Mouse (Mus musculus) left cerebral cortex, adult 2 months (tissue): ENCODE measurements around the gene Prdx2. TPM values are rescaled to one million over a fixed set of nuclear protein-coding genes. Genes with fewer than 3 reads are reported as not detected.

Experiments
- DNase-seq, 2 experiments: peaks; one replicate each; pipeline ENCODE4 v3.0.0; 2021 to 2022; ENCODE audit warnings: low spot score in 2 of 2, mixed read lengths in 1 of 2; ENCODE audit errors: extremely low spot score in 1 of 2
- H3K27ac ChIP-seq: fragments of 200-600 bp; 2 replicates; pipeline ENCODE4 v1.8.1; 2022
- H3K4me3 ChIP-seq: fragments of 200-600 bp; 2 replicates; pipeline ENCODE4 v1.8.1; 2022
- CTCF ChIP-seq: fragments of 200-600 bp; IDR thresholded peaks from 2 replicates; pipeline ENCODE4 v1.8.1; 2022; ENCODE audit warnings: antibody characterized with exemption, mild to moderate bottlenecking, moderate library complexity
- intact Hi-C: fragments of 180-260 bp; cut with DNase I; formaldehyde crosslinking; loops from one replicate; pipeline ENCODE4 v1.15.1; 2025
- long read RNA-seq, 2 experiments: library from polyadenylated mRNA; stranded (forward); transcript quantifications; one replicate each; pipeline ENCODE4 v2.0.0; 2021; ENCODE audit warnings: borderline mapping rate in 2 of 2
- total RNA-seq, 2 experiments: library from RNA; stranded (reverse); gene quantifications; 2 replicates each; pipeline ENCODE4 v1.2.3; 2021

Gene Prdx2
- total RNA-seq, result 100 to 1,000 TPM; 319 to 333 TPM
- long read RNA-seq, experiment 1, transcript Prdx2-201 (6 exons, 1,500 nt), result major isoform, 143 of 222 reads
- long read RNA-seq, experiment 1, transcript Prdx2-203 (6 exons, 1,612 nt), result minor isoform, 16 of 222 reads
- long read RNA-seq, experiment 1, partial matches to known transcripts, result 40 of 222 reads
- long read RNA-seq, experiment 1, other reads (novel, unspliced or antisense), result 19 of 222 reads
- long read RNA-seq, experiment 2, transcript Prdx2-203 (6 exons, 1,612 nt), result minor isoform, 13 of 178 reads
- long read RNA-seq, experiment 2, transcript Prdx2-201 (6 exons, 1,500 nt), result major isoform, 116 of 178 reads
- long read RNA-seq, experiment 2, transcript Prdx2-208 (5 exons, 1,175 nt), result minor isoform, 5 of 178 reads
- long read RNA-seq, experiment 2, partial matches to known transcripts, result 36 of 178 reads
- long read RNA-seq, experiment 2, other reads (novel, unspliced or antisense), result 5 of 178 reads

- intact Hi-C loops, result no loop called here
Measured at GRCm38 (mm10) chr8:84969241-84970134, at the start of gene Prdx2, which contains the start of the genes Gm49661 and Rnaseh2a. Gene Prdx2, plus strand, starts transcription at chr8:84969587. Gene Gm49661, minus strand, starts transcription at chr8:84969433. Gene Rnaseh2a, minus strand, starts transcription at chr8:84969767.

DNA sequence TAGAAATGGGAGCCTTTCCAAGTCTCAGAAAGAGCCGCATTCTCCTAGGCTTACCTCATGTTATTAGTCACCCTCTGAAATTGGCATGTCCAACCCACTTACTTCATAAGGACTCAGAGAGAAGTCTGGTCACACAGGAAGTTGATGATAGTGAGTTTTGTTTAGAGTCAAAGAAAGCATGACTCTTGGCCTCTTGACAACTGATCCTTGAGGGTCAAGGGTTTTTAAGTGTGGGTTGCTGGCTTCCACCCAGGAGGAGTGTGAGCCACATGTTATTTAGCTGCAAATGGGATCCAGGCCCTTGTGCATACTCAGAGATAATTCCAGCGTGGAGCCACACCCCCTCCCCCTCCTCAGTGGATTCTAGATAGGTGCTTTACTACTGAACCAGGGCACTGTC lies 47.8 kb upstream of the Prdx2 start:
- no peak overlapping the region for H3K27ac ChIP-seq
- H3K4me3 ChIP-seq, result no peak overlapping the region
- no peak for TF ChIP-seq CTCF
- intact Hi-C loops, result loop anchor here (5.0 kb wide), 1 partner anchor 54 kb away; no protein-coding TSS in a partner anchor
- no peak for DNase-seq

More at GRCm38 (mm10) chr8:84969241-84970134, at the start of gene Prdx2, which contains the start of the genes Gm49661 and Rnaseh2a:
- peak; percentile 74 to 76 for DNase-seq
- Histone ChIP-seq H3K4me3 (peak within 1 kb of the TSS; percentile 56), H3K27ac (peak within 1 kb of the TSS; percentile 90)
- TF ChIP-seq CTCF, result no peak

GRCm38 (mm10) chr8:84925557-84925956 lies 43.8 kb upstream of the Prdx2 start:
- intact Hi-C loops, result no loop called here
- TF ChIP-seq CTCF, result no peak
- DNase-seq, result no peak
- Histone ChIP-seq H3K4me3 (no peak overlapping the region), H3K27ac (no peak overlapping the region)

DNA sequence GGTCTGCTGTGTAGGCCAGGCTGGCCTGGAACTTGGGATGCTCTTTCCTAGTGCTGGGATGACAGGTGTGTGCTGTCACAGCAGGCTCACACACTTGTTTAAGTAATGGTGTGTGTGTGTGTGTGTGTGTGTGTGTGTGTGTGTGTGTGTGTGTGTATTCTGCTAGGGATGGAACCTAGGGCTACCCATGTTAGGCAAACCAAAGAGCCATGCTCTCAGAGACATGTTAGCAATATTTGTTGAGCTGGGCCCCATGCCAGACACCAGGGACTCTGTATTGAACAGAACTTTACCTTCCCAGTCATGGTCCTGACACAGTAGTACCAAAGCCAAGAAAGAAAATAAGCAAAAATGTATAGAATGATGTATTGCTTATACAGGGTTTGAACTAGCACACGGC lies 41.9 kb upstream of the Prdx2 start:
- DNase-seq, result no peak
- Histone ChIP-seq H3K27ac (no peak overlapping the region), H3K4me3 (no peak overlapping the region)
- intact Hi-C loops, result no loop called here
- TF ChIP-seq CTCF, result no peak

DNA sequence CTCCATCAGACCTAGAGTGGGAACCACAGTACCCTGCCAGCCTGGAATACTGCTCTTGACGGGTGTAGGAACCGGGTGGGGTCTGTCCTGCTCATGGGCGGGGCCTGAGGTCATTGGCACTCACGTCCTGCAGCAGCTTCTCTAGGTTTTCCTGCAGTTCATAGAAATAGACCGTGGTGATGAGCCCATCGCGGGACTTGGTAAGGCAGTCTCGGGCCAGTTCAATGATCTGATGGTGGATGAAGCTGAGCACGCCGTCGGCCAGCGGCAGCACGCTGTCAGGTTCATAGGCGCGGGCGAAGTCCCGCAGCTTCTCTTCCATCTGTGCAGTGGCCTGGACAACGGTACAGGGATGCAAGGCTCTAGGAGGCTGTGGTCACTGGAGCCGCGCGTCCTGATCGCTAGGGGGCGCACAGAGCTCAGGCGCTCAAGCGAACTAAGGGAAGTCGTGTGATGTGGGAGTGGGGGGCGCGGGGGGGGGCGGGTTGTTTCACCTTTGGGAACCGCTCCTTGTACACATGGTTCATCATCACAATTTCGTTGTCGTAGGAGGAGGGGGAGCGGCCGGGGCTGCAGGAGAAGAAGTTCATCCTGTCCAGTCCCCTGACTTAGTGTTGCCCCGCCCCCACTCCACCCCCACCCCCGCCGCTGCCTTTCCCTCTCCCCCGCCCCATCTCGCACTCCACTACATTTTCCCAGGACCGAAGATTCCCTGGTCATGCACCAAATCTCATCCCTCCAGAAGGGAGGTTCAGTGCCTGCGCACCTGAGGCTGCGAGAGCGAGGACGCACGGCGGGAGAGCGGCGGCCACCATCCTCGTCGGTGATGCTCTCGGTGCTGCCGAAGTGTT lies 40.7 kb upstream of the Prdx2 start:
- no peak overlapping the region for H3K27ac ChIP-seq
- intact Hi-C loops, result loop anchor here (2.0 kb wide), 1 partner anchor 28 kb away; no protein-coding TSS in a partner anchor
- peak overlapping the region; percentile 21; the same call in 1 of the 2 replicates for H3K4me3 ChIP-seq
- peak; percentile 71 for TF ChIP-seq CTCF
- peak; percentile 71 to 77 for DNase-seq

- no peak overlapping the region for H3K4me3 ChIP-seq
- intact Hi-C loops, result no loop called here
- H3K27ac ChIP-seq, result no peak overlapping the region
- TF ChIP-seq CTCF, result no peak
- no peak for DNase-seq
Measured at GRCm38 (mm10) chr8:84930582-84930981, 38.8 kb upstream of the Prdx2 start.

DNA sequence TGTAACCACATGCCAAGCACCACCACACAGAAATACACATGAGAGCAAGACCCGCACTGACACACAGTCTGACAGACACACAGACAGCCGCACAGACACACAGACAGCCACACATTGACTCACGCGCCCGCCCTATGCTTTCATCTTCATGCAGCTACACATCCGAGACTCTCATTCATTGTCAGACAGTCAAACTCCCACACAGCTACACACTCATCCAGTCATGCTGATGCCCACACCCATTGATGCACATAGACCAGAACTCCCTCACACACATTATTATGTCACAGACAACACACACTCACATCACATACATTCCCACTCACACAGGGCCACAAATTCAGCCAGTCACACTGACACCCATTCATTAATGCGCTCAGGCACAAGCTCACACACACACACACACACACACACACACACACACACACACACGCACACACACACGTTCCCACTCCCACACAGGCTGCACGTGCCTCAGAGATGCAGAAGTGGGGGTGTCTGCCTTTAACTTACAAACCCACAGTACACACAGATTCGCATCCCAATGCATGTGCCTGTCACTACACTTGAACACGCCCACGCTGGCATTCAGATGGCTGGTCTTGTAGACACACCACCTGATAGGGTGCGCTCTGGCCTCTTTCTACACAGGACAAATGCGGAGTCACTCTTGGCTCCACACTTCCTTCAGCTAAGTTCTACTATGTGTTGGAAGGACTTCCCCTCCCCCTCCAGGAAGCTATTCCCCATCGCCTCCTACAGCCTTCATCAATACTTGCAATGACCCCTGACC lies 35.4 kb upstream of the Prdx2 start:
- peak; percentile 31 to 34 for DNase-seq
- no peak for TF ChIP-seq CTCF
- Histone ChIP-seq H3K4me3 (peak overlapping the region; percentile 89), H3K27ac (no peak overlapping the region)
- intact Hi-C loops, result no loop called here

GRCm38 (mm10) chr8:84934860-84935259 lies 34.5 kb upstream of the Prdx2 start:
- Histone ChIP-seq H3K27ac (peak overlapping the region; percentile 40; the same call in 1 of the 2 replicates), H3K4me3 (peak overlapping the region; percentile 89)
- intact Hi-C loops, result no loop called here
- peak; percentile 42 to 46 for DNase-seq
- no peak for TF ChIP-seq CTCF

DNA sequence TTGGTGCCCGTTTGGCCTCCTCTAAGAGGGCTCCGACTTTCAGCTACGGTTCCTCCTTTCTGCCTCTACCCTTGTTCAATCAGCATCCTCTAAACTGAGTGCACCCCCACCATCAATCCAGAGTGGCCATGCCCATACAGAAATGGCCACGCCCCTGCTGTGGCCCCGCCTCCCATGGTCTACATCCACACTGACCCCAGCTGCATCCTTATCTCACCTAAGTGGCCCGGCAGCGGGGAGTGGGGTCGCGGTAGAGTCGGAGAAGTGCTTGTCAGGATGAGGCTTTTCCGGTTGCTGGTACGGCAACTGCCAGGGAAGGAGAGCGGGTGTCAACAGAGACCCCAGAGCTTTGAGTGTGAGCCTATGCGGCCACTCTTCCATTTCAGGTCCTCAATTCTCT lies 33.9 kb upstream of the Prdx2 start:
- no peak for DNase-seq
- Histone ChIP-seq H3K4me3 (peak overlapping the region; percentile 89), H3K27ac (peak overlapping the region; percentile 40)
- no peak for TF ChIP-seq CTCF
- intact Hi-C loops, result no loop called here
